Mouse (Mus musculus): Measurements from ENCODE around the gene Tmem245.

- no peak for TF ChIP-seq CTCF (IDR thresholded peaks at IDR 0.05; ENCODE audit: low read depth)
- no peak for TF ChIP-seq EP300 (IDR thresholded peaks at IDR 0.05; ENCODE audit: low read depth)
These were observed 123.0 kb downstream of the Tmem245 start for GRCm38 (mm10) chr4:56824231-56824630.
